Mouse (Mus musculus) thymus, postnatal 36 days (tissue): Measurements from ENCODE around the gene Wbp4.
"Not testable (repeated sequence)": the region's sequence is repeated elsewhere in the genome, so short reads cannot be mapped to it uniquely, and the experiment has no call there.

Source experiments
- DNase-seq, 2 experiments: peaks; one replicate each; pipeline ENCODE4 v3.0.0; 2022; ENCODE audit warnings: mixed read lengths in 2 of 2

The Wbp4 gene

GRCm38 (mm10) chr14:79507846-79508245 lies 26.5 kb upstream of the Wbp4 start:
- no peak for DNase-seq

GRCm38 (mm10) chr14:79506207-79506606 lies 24.9 kb upstream of the Wbp4 start:
- no peak for DNase-seq

- DNase-seq, result no peak
Measured at GRCm38 (mm10) chr14:79504246-79505006, 23.1 kb upstream of the Wbp4 start.

- no peak for DNase-seq
Measured at GRCm38 (mm10) chr14:79503371-79504075, 22.2 kb upstream of the Wbp4 start.

- no peak for DNase-seq
Measured at GRCm38 (mm10) chr14:79500756-79501155, 19.4 kb upstream of the Wbp4 start.

- DNase-seq, result no peak
Measured at GRCm38 (mm10) chr14:79499326-79499725, 18.0 kb upstream of the Wbp4 start.

- no peak for DNase-seq
Measured at GRCm38 (mm10) chr14:79494349-79494748, 13.0 kb upstream of the Wbp4 start.

- DNase-seq, result no peak
Measured at GRCm38 (mm10) chr14:79490246-79490645, 8.9 kb upstream of the Wbp4 start.

- DNase-seq, result no peak
Measured at GRCm38 (mm10) chr14:79489150-79489549, 7.8 kb upstream of the Wbp4 start.

GRCm38 (mm10) chr14:79488531-79488930 lies 7.2 kb upstream of the Wbp4 start:
- DNase-seq, result no peak

GRCm38 (mm10) chr14:79486993-79487731 lies 5.8 kb upstream of the Wbp4 start:
- DNase-seq, result peak; percentile 37 to 40

- DNase-seq, result no peak
Measured at GRCm38 (mm10) chr14:79486617-79486992, 5.3 kb upstream of the Wbp4 start.

- DNase-seq, result peak in 1 of 2 experiments; percentile 33
Measured at GRCm38 (mm10) chr14:79483611-79484120, 2.3 kb upstream of the Wbp4 start.

- peak; percentile 20 to 26 for DNase-seq
Measured at GRCm38 (mm10) chr14:79482747-79483355, 1.5 kb upstream of the Wbp4 start.

GRCm38 (mm10) chr14:79482251-79482661 lies 936 bp upstream of the Wbp4 start:
- DNase-seq, result peak; percentile 17 to 28

- DNase-seq, result peak; percentile 95 to 96
Measured at GRCm38 (mm10) chr14:79480624-79481338, 539 bp downstream of the Wbp4 start, which contains the start of gene Elf1. Elf1 (plus strand) TSS chr14:79481194.

- DNase-seq, result no peak
Measured at GRCm38 (mm10) chr14:79473384-79473783, 7.9 kb downstream of the Wbp4 start.

- peak; percentile 33 to 43 for DNase-seq
Measured at GRCm38 (mm10) chr14:79467621-79468020, 13.7 kb downstream of the Wbp4 start.

- DNase-seq, result no peak
Measured at GRCm38 (mm10) chr14:79465623-79466022, 15.7 kb downstream of the Wbp4 start.

GRCm38 (mm10) chr14:79460988-79461387 lies 20.3 kb downstream of the Wbp4 start:
- no peak for DNase-seq

GRCm38 (mm10) chr14:79460401-79460800 lies 20.9 kb downstream of the Wbp4 start:
- DNase-seq, result no peak

- DNase-seq, result not testable (repeated sequence)
Measured at GRCm38 (mm10) chr14:79452591-79452934, 28.8 kb downstream of the Wbp4 start.
